Mouse (Mus musculus) neural tube, embryonic 14.5 days (tissue): ENCODE results near the gene Eaf2. TPM values are rescaled to one million over a fixed set of nuclear protein-coding genes. Genes with fewer than 3 reads are reported as not detected.

ENCODE experiments used
- ATAC-seq: fragments of 200-750 bp; cut with Nextera tagmentation; 2 replicates; pipeline ENCODE4 v1.8.0; 2017; ENCODE audit warnings: low read depth, mild to moderate bottlenecking, moderate TSS enrichment, moderate library complexity
- H3K27ac ChIP-seq: fragments of 300-500 bp; sonication (generic); 2 replicates; pipeline ENCODE4 v1.5.1; 2014; ENCODE audit warnings: low read depth, mild to moderate bottlenecking, control low read depth, low read length, moderate library complexity, mixed read lengths
- H3K27me3 ChIP-seq: fragments of 300-500 bp; sonication (generic); 2 replicates; pipeline ENCODE4 v1.6.1; 2014; ENCODE audit warnings: low read length; ENCODE audit not compliant: control insufficient read depth, insufficient read depth
- H3K36me3 ChIP-seq: fragments of 300-500 bp; sonication (generic); 2 replicates; pipeline ENCODE4 v1.6.1; 2014; ENCODE audit warnings: low read length, mixed read lengths; ENCODE audit not compliant: control insufficient read depth, insufficient read depth
- H3K4me1 ChIP-seq: fragments of 300-500 bp; sonication (generic); 2 replicates; pipeline ENCODE4 v1.6.1; 2014; ENCODE audit warnings: low read length; ENCODE audit not compliant: control insufficient read depth, insufficient read depth
- H3K4me2 ChIP-seq: fragments of 300-500 bp; sonication (generic); 2 replicates; pipeline ENCODE4 v1.6.1; 2014; ENCODE audit warnings: mild to moderate bottlenecking, low read depth, low read length, control low read depth
- H3K4me3 ChIP-seq: fragments of 300-500 bp; sonication (generic); 2 replicates; pipeline ENCODE4 v1.5.1; 2014; ENCODE audit warnings: low read depth, low read length, control low read depth, mixed read lengths
- H3K9ac ChIP-seq: fragments of 300-500 bp; sonication (generic); replicated peaks from 2 replicates; pipeline ENCODE4 v1.6.1; 2014; ENCODE audit warnings: low read depth, mild to moderate bottlenecking, control low read depth, low read length, mixed read lengths
- H3K9me3 ChIP-seq: fragments of 300-500 bp; sonication (generic); 2 replicates; pipeline ENCODE4 v1.6.1; 2016; ENCODE audit warnings: low read length; ENCODE audit not compliant: control insufficient read depth
- WGBS: fragments of 180-500 bp; shearing (Covaris S2); extraction: QIAGEN DNeasy Blood & Tissue Kit; methylation state at CpG from one replicate; pipeline ENCODE4 v1.1.7; 2014; 5-methylcytosine and 5-hydroxymethylcytosine counted together
- polyA plus RNA-seq: library from polyadenylated mRNA; unstranded; fragments of >200 nt; fragmentation: Nextera tagmentation; extraction: Ambion mirVana; gene quantifications from 2 replicates; pipeline ENCODE4 v1.2.1, GENCODE M21; 2014

Eaf2 gene
- polyA plus RNA-seq, 1 experiment from 2014 or later, result 0.39 TPM

DNA sequence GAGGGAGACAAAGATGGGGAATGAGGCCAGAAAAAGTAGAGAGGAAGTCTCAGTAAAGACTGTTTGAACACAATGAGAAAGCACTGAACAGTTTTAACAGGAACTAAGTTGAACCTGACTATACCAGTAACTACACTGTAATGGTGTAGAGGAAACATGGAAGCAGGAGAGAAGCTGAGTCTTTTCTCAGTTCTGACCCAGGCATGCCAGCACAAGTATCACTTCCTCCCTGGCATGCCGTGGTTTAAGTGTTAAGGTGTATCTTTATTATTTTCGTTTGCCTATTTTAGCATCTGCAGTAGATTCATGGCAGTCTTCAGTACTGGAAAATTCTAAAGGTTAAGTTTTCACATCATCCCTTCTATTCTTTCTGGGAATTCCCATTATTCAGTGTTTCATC is 79.8 kb downstream of the Eaf2 start:
- Histone ChIP-seq H3K27ac (no peak overlapping the region), H3K27me3 (no peaks in the 10 kb centered on the region), H3K9ac (no peak overlapping the region), H3K4me3 (no peak overlapping the region), H3K36me3 (no peaks in the 10 kb centered on the region), H3K4me2 (no peak overlapping the region), H3K9me3 (no peaks in the 10 kb centered on the region), H3K4me1 (no peaks in the 10 kb centered on the region)
- 82% methylated on average over 2 of the region's 2 CpGs for WGBS
- ATAC-seq, result no peak

DNA sequence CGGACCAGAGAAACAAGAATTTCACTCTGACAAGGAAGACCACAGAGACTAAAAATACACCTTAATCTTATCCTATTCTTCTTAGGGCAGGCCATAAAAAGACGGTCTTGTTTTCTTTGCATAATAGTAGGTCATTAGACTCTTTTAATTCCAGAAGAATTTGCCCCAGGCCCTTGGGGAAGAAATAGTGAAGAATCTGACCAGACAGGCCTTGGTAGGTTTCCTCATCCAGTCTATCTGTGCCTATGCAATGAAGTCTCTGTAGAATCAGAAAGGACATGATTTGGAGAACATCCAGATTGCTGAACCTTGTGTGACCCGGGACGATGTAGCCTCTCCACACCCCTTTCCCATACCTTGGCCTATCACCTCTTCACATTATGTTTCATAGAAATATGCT is 84.6 kb downstream of the Eaf2 start:
- Histone ChIP-seq H3K4me3 (no peak overlapping the region), H3K36me3 (no peaks in the 10 kb centered on the region), H3K4me2 (no peak overlapping the region), H3K9me3 (no peaks in the 10 kb centered on the region), H3K4me1 (no peaks in the 10 kb centered on the region), H3K9ac (no peak overlapping the region), H3K27me3 (no peaks in the 10 kb centered on the region), H3K27ac (no peak overlapping the region)
- WGBS, result 92% methylated on average over 4 of the region's 4 CpGs
- no peak for ATAC-seq

GRCm38 (mm10) chr16:36786466-36786865 is 88.3 kb downstream of the Eaf2 start:
- 92% methylated on average over 7 of the region's 7 CpGs for WGBS
- Histone ChIP-seq H3K9ac (no peak overlapping the region), H3K4me1 (no peaks in the 10 kb centered on the region), H3K27ac (no peak overlapping the region), H3K4me2 (no peak overlapping the region), H3K4me3 (no peak overlapping the region), H3K36me3 (no peaks in the 10 kb centered on the region), H3K9me3 (no peaks in the 10 kb centered on the region), H3K27me3 (no peaks in the 10 kb centered on the region)
- no peak for ATAC-seq

GRCm38 (mm10) chr16:36784594-36785313 is 90.0 kb downstream of the Eaf2 start, which contains the start of gene Slc15a2:
TSS of gene Slc15a2 (minus strand) at chr16:36784962.
- Histone ChIP-seq H3K4me1 (no peaks in the 10 kb centered on the region), H3K4me2 (no peak within 1 kb of the TSS; the same call in 1 of the 2 replicates), H3K36me3 (no peaks in the 10 kb centered on the region), H3K9ac (no peak within 1 kb of the TSS), H3K4me3 (peak within 1 kb of the TSS; percentile 9; the same call in 1 of the 2 replicates), H3K9me3 (no peaks in the 10 kb centered on the region), H3K27me3 (no peaks in the 10 kb centered on the region), H3K27ac (no peak within 1 kb of the TSS)
- WGBS, result 73% methylated on average over 10 of the region's 10 CpGs
- ATAC-seq, result peak; percentile 78; the same call in 1 of the 2 replicates

DNA sequence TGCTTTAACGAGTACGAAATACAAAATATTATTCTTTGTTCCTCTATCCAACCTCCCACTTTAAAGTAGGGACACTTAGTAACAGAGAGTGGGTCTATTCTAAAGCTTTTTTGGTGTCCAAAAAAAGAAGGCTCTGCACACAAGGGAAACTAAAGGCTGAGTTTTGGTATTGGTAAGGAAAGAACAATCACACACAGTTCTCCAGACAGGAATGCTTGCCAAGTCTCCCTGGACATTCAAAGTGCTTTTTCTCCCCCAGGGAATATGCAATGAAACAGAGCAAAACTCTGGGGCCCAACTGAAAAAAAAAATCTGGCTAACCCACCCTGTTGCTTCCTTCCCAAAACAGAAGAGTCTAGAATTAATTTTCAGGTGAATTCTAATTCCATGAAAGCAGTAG is 90.7 kb downstream of the Eaf2 start:
- Histone ChIP-seq H3K4me2 (no peak overlapping the region; the same call in 1 of the 2 replicates), H3K9ac (no peak overlapping the region), H3K4me1 (no peaks in the 10 kb centered on the region), H3K27me3 (no peaks in the 10 kb centered on the region), H3K4me3 (peak overlapping the region; percentile 9; the same call in 1 of the 2 replicates), H3K27ac (no peak overlapping the region), H3K36me3 (no peaks in the 10 kb centered on the region), H3K9me3 (no peaks in the 10 kb centered on the region)
- no peak for ATAC-seq
- whole genome bisulfite sequencing, result 73% methylated on average over 2 of the region's 2 CpGs

GRCm38 (mm10) chr16:36775658-36776057 is 99.1 kb downstream of the Eaf2 start:
- Histone ChIP-seq H3K4me3 (no peak overlapping the region), H3K4me2 (no peak overlapping the region), H3K4me1 (no peaks in the 10 kb centered on the region), H3K27ac (no peak overlapping the region), H3K9me3 (no peaks in the 10 kb centered on the region), H3K27me3 (no peaks in the 10 kb centered on the region), H3K9ac (no peak overlapping the region), H3K36me3 (no peaks in the 10 kb centered on the region)
- ATAC-seq, result no peak
- WGBS, result 63% methylated on average over 6 of the region's 6 CpGs

DNA sequence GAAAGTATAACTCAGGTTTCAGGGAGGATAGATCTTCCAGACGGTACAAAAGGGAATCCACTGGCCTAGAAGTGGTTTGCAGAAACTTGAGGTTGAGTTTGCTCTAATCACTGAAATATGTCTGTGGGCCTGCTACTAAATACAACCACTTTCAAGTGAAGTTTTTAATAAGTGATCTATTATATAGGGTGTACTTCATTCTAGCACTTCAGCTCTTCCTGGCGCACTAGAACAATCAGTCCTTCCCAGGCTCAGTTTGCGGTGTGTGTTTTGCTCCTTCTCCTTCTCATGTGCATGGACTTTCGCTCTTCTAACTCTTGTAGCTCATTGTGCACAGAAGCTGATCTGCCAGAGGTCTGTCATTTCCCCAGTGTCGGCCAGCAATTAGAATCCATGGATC is 101.8 kb downstream of the Eaf2 start:
- no peak for ATAC-seq
- H3K4me3 ChIP-seq, result no peak overlapping the region
- 92% methylated on average over 5 of the region's 5 CpGs for WGBS

GRCm38 (mm10) chr16:36771703-36772102 is 103.1 kb downstream of the Eaf2 start:
- no peak overlapping the region for H3K27ac ChIP-seq
- ATAC-seq, result no peak
- no peaks in the 10 kb centered on the region for H3K4me1 ChIP-seq
- H3K36me3 ChIP-seq, result no peaks in the 10 kb centered on the region
- WGBS, result 96% methylated on average over 3 of the region's 3 CpGs
- H3K27me3 ChIP-seq, result no peaks in the 10 kb centered on the region
- no peak overlapping the region for H3K9ac ChIP-seq
- H3K9me3 ChIP-seq, result no peaks in the 10 kb centered on the region
- no peak overlapping the region for H3K4me3 ChIP-seq
- no peak overlapping the region for H3K4me2 ChIP-seq

More for the DNA sequence above, 101.8 kb downstream of the Eaf2 start:
- Histone ChIP-seq H3K9ac (no peak overlapping the region), H3K27ac (no peak overlapping the region), H3K4me1 (no peaks in the 10 kb centered on the region), H3K9me3 (no peaks in the 10 kb centered on the region), H3K27me3 (no peaks in the 10 kb centered on the region), H3K4me2 (no peak overlapping the region), H3K36me3 (no peaks in the 10 kb centered on the region)

- no peak for ATAC-seq
- no peak overlapping the region for H3K9ac ChIP-seq
- H3K27me3 ChIP-seq, result no peaks in the 10 kb centered on the region
- no peaks in the 10 kb centered on the region for H3K9me3 ChIP-seq
- 88% methylated on average over 2 of the region's 2 CpGs for WGBS
- H3K4me3 ChIP-seq, result no peak overlapping the region
- no peak overlapping the region for H3K4me2 ChIP-seq
- H3K4me1 ChIP-seq, result no peaks in the 10 kb centered on the region
- H3K36me3 ChIP-seq, result no peaks in the 10 kb centered on the region
- no peak overlapping the region for H3K27ac ChIP-seq
These were observed 103.6 kb downstream of the Eaf2 start for GRCm38 (mm10) chr16:36771244-36771643.
